In genomic region chr6:83124851-83125312, GRCm38 (mm10) we compare ENCODE assay signal across 8 mouse cellular contexts. TPM values are rescaled to one million over a fixed set of nuclear protein-coding genes. Genes with fewer than 3 reads are reported as not detected.
DNase-seq lines count a peak whose midpoint lies in the region; ATAC-seq and TF ChIP-seq lines count a peak whose summit lies in the region.

No protein-coding gene starts in this region.

- peaks cover 2% of the 10 kb centered on the region; the same call in 1 of the 2 replicates for H3K36me3 ChIP-seq in hindbrain, embryonic 16.5 days (ENCODE audit: control insufficient read depth, insufficient read depth, low read length)

- peak overlapping the region; percentile 94 for H3K4me2 ChIP-seq in hindbrain, embryonic 16.5 days (ENCODE audit: low read length)

- H3K4me1 ChIP-seq in hindbrain, embryonic 16.5 days (ENCODE audit: control insufficient read depth, insufficient read depth, low read depth, low read length), result peaks cover 33% of the 10 kb centered on the region

- TF ChIP-seq CTCF in left cerebral cortex, adult 2 months (IDR thresholded peaks at IDR 0.05), result no peak

- under 1% methylated on average over 30 of the region's 30 CpGs for WGBS in hindbrain, embryonic 16.5 days

- peak overlapping the region; percentile 77 for H3K9ac ChIP-seq in hindbrain, embryonic 16.5 days (ENCODE audit: low read depth, low read length)

- peak overlapping the region; percentile 89 for H3K4me3 ChIP-seq in hindbrain, embryonic 16.5 days (ENCODE audit: low read length)
- H3K4me3 ChIP-seq in left cerebral cortex, adult 2 months, result peak overlapping the region; percentile 70

- intact Hi-C loops in left cerebral cortex, adult 2 months (cut with DNase I), result loop anchor here (2.0 kb wide), 1 partner anchor 18 kb away; no protein-coding TSS in a partner anchor

- peak overlapping the region; percentile 66 for H3K27ac ChIP-seq in hindbrain, embryonic 16.5 days (ENCODE audit: low read depth, low read length)
- peak overlapping the region; percentile 65 for H3K27ac ChIP-seq in left cerebral cortex, adult 2 months

- DNase-seq in T-cell, adult 2 months (ENCODE audit: low spot score), result peak; percentile 95
- peak; percentile 85 to 87 for DNase-seq in cerebellum, postnatal 36 days
- peak; percentile 87 to 94 for DNase-seq in frontal cortex, postnatal 36 days (ENCODE audit: low spot score in 2 of 2)
- DNase-seq in left cerebral cortex, adult 2 months (ENCODE audit: extremely low spot score in 1 of 2, low spot score in 2 of 2), result peak; percentile 82 to 87
- peak; percentile 89 to 90 for DNase-seq in right cerebral cortex, adult 2 months (ENCODE audit: low spot score in 2 of 2)
- peak; percentile 93 for DNase-seq in urinary bladder, postnatal 14 days (ENCODE audit: low spot score)

- ATAC-seq in hindbrain, embryonic 16.5 days, result peak; percentile 40
- ATAC-seq in megakaryocyte, adult 5-6 weeks (ENCODE audit: poor library complexity, severe bottlenecking), result peak; percentile 59

- no peaks in the 10 kb centered on the region for H3K9me3 ChIP-seq in hindbrain, embryonic 16.5 days (ENCODE audit: control insufficient read depth, low read length)

- no peaks in the 10 kb centered on the region for H3K27me3 ChIP-seq in hindbrain, embryonic 16.5 days (replicated peaks; ENCODE audit: control insufficient read depth, insufficient read depth, low read length)

RNA-seq across cellular contexts. Expression of gene Ino80b, which starts 0.3 kb away (rescaled TPM):
- polyA plus RNA-seq in hindbrain, embryonic 16.5 days (2015; fragmentation: Nextera tagmentation; extraction: Ambion mirVana), result 13.5 and 14.7 TPM in 2 replicates
- total RNA-seq in left cerebral cortex, adult 2 months (2021), result 10 to 100 TPM; 19.9 to 22.2 TPM
- 18.8 and 19.6 TPM in 2 replicates for total RNA-seq in megakaryocyte, adult 5-6 weeks (2015)
- 26.0 and 36.2 TPM in 2 replicates for total RNA-seq in megakaryocyte, adult 5-6 weeks (2017)

RNA-seq across cellular contexts. Expression of gene Wbp1, which starts 3.5 kb away (rescaled TPM):
- 146 and 148 TPM in 2 replicates for polyA plus RNA-seq in hindbrain, embryonic 16.5 days (2015; fragmentation: Nextera tagmentation; extraction: Ambion mirVana)
- total RNA-seq in left cerebral cortex, adult 2 months (2021), result 10 to 100 TPM; 42.4 to 42.5 TPM
- total RNA-seq in megakaryocyte, adult 5-6 weeks (2015), result 33.5 and 34.8 TPM in 2 replicates
- total RNA-seq in megakaryocyte, adult 5-6 weeks (2017), result 74.0 and 89.9 TPM in 2 replicates

RNA-seq across cellular contexts. Expression of gene Mogs, which starts 9.6 kb away (rescaled TPM):
- polyA plus RNA-seq in hindbrain, embryonic 16.5 days (2015; fragmentation: Nextera tagmentation; extraction: Ambion mirVana), result 6.4 and 21.1 TPM in 2 replicates
- 10 to 100 TPM; 28.6 to 29.5 TPM for total RNA-seq in left cerebral cortex, adult 2 months (2021)
- total RNA-seq in megakaryocyte, adult 5-6 weeks (2015), result 17.5 and 21.6 TPM in 2 replicates
- total RNA-seq in megakaryocyte, adult 5-6 weeks (2017), result 33.4 and 38.7 TPM in 2 replicates

RNA-seq across cellular contexts. Expression of gene Rtkn, which starts 10.4 kb away (rescaled TPM):
- polyA plus RNA-seq in hindbrain, embryonic 16.5 days (2015; fragmentation: Nextera tagmentation; extraction: Ambion mirVana), result 18.9 and 20.3 TPM in 2 replicates
- 10 to 100 TPM; 87.0 to 97.5 TPM for total RNA-seq in left cerebral cortex, adult 2 months (2021)
- total RNA-seq in megakaryocyte, adult 5-6 weeks (2015), result 0.52 and 0.67 TPM in 2 replicates
- total RNA-seq in megakaryocyte, adult 5-6 weeks (2017), result 0.29 and 1.2 TPM in 2 replicates

RNA-seq across cellular contexts. Expression of gene Mrpl53, which starts 16.0 kb away (rescaled TPM):
- 107 and 117 TPM in 2 replicates for polyA plus RNA-seq in hindbrain, embryonic 16.5 days (2015; fragmentation: Nextera tagmentation; extraction: Ambion mirVana)
- total RNA-seq in left cerebral cortex, adult 2 months (2021), result 10 to 100 TPM; 57.5 to 61.7 TPM
- total RNA-seq in megakaryocyte, adult 5-6 weeks (2015), result 44.5 and 45.8 TPM in 2 replicates
- total RNA-seq in megakaryocyte, adult 5-6 weeks (2017), result 20.8 and 27.7 TPM in 2 replicates

Comparison
In these comparisons a context has a peak if more than half of its experiments do, and no peak if none do; other contexts are left out.
1. Peak in every context shown above with its lines: DNase-seq, ATAC-seq, H3K4me3 ChIP-seq and H3K27ac ChIP-seq.